Mouse (Mus musculus) mammary gland, adult 2 months (tissue): ENCODE measurements around the gene Zfp524. TPM values are rescaled to one million over a fixed set of nuclear protein-coding genes. Genes with fewer than 3 reads are reported as not detected.

Experiments
- polyA plus RNA-seq: library from polyadenylated mRNA; depleted of rRNA; stranded (reverse); fragments of >200 nt; gene quantifications from 2 replicates; pipeline ENCODE4 v1.2.3, GENCODE M21; 2012; ENCODE audit warnings: low replicate concordance; rRNA removed

Zfp524 gene
- 35.2 and 68.4 TPM in 2 replicates for polyA plus RNA-seq

GRCm38 (mm10) chr7:5014251-5015117, at the start of gene Zfp524, which contains the start of gene Fiz1:
Zfp524 (plus strand) TSS chr7:5014415.
Fiz1 (minus strand) TSS chr7:5014697.

GRCm38 (mm10) chr7:4971068-4971467, 43.1 kb upstream of the Zfp524 start, which contains the start of gene Sbk3:
Sbk3 (minus strand) TSS chr7:4971168.

GRCm38 (mm10) chr7:4996003-4996895, 18.0 kb upstream of the Zfp524 start, which contains the start of gene Zfp579:
Zfp579 (minus strand) TSS chr7:4996158.

GRCm38 (mm10) chr7:5015118-5016001, 1.1 kb downstream of the Zfp524 start, which contains the start of gene Gm44973:
Gm44973 (plus strand) TSS chr7:5015496.

GRCm38 (mm10) chr7:5020000-5020681, 5.9 kb downstream of the Zfp524 start, which contains the start of the genes Zfp865 and Ccdc106:
Zfp865 (plus strand) TSS chr7:5020376.
Ccdc106 (plus strand) TSS chr7:5020553.

GRCm38 (mm10) chr7:5033818-5034217, 19.6 kb downstream of the Zfp524 start, which contains the start of gene 4632433K11Rik:
4632433K11Rik (plus strand) TSS chr7:5034118.

GRCm38 (mm10) chr7:5038109-5038732, 24.0 kb downstream of the Zfp524 start, which contains the start of gene Zfp784:
Zfp784 (minus strand) TSS chr7:5038446.

GRCm38 (mm10) chr7:5051193-5052192, 37.3 kb downstream of the Zfp524 start, which contains the start of gene Zfp580:
Zfp580 (plus strand) TSS chr7:5051538.

GRCm38 (mm10) chr7:5061774-5062359, 47.7 kb downstream of the Zfp524 start, which contains the start of gene U2af2:
U2af2 (plus strand) TSS chr7:5062143.

Other genes starting within 250 kb of the Zfp524 start
- gene Fam71e2, start 243.1 kb upstream of the Zfp524 start, polyA plus RNA-seq = 0.10 TPM in 1 of 2 replicates, not detected in the other
- 0.36 and 0.78 TPM in 2 replicates for gene Il11, start 231.6 kb upstream of the Zfp524 start, polyA plus RNA-seq
- not detected in 2 replicates for gene Tmem190, start 231.5 kb upstream of the Zfp524 start, polyA plus RNA-seq
- gene Tmem238, start 224.8 kb upstream of the Zfp524 start, polyA plus RNA-seq = 18.4 and 84.5 TPM in 2 replicates
- 252 and 384 TPM in 2 replicates for gene Rpl28, start 221.5 kb upstream of the Zfp524 start, polyA plus RNA-seq
- gene Ube2s, start 201.8 kb upstream of the Zfp524 start, polyA plus RNA-seq = 193 and 283 TPM in 2 replicates
- gene Shisa7, start 169.7 kb upstream of the Zfp524 start, polyA plus RNA-seq = 0.54 and 1.0 TPM in 2 replicates
- 39.7 and 42.5 TPM in 2 replicates for gene Isoc2b, start 144.2 kb upstream of the Zfp524 start, polyA plus RNA-seq
- 45.1 and 54.4 TPM in 2 replicates for gene Isoc2a, start 137.3 kb upstream of the Zfp524 start, polyA plus RNA-seq
- 0.17 and 0.85 TPM in 2 replicates for gene Gm36210, start 107.9 kb upstream of the Zfp524 start, polyA plus RNA-seq
- 15.7 and 34.3 TPM in 2 replicates for gene Zfp628, start 99.2 kb upstream of the Zfp524 start, polyA plus RNA-seq
- gene Nat14, start 92.4 kb upstream of the Zfp524 start, polyA plus RNA-seq = 2.9 and 7.1 TPM in 2 replicates
- 17.9 and 19.0 TPM in 2 replicates for gene Ssc5d, start 88.6 kb upstream of the Zfp524 start, polyA plus RNA-seq
- 3.7 and 91.9 TPM in 2 replicates for gene Sbk2, start 50.0 kb upstream of the Zfp524 start, polyA plus RNA-seq
- 0.25 and 1.3 TPM in 2 replicates for gene Sbk3, start 43.2 kb upstream of the Zfp524 start, polyA plus RNA-seq
- gene Zfp579, start 18.3 kb upstream of the Zfp524 start, polyA plus RNA-seq = 72.4 and 81.0 TPM in 2 replicates
- gene Fiz1, start 282 bp downstream of the Zfp524 start, polyA plus RNA-seq = 34.7 and 40.0 TPM in 2 replicates
- gene Gm44973, start 1.1 kb downstream of the Zfp524 start, polyA plus RNA-seq = not detected in 2 replicates
- gene Zfp865, start 6.0 kb downstream of the Zfp524 start, polyA plus RNA-seq = 33.5 and 79.1 TPM in 2 replicates
- gene Ccdc106, start 6.1 kb downstream of the Zfp524 start, polyA plus RNA-seq = 1.5 and 3.1 TPM in 2 replicates
- not detected in 2 replicates for gene 4632433K11Rik, start 19.7 kb downstream of the Zfp524 start, polyA plus RNA-seq
- gene Zfp784, start 24.0 kb downstream of the Zfp524 start, polyA plus RNA-seq = 4.6 and 5.6 TPM in 2 replicates
- gene Zfp580, start 37.1 kb downstream of the Zfp524 start, polyA plus RNA-seq = 19.3 and 35.9 TPM in 2 replicates
- 156 and 169 TPM in 2 replicates for gene U2af2, start 47.7 kb downstream of the Zfp524 start, polyA plus RNA-seq
- gene Epn1, start 65.8 kb downstream of the Zfp524 start, polyA plus RNA-seq = 168 and 263 TPM in 2 replicates
- gene Rfpl4, start 102.5 kb downstream of the Zfp524 start, polyA plus RNA-seq = not detected in 2 replicates
- gene Rasl2-9, start 111.5 kb downstream of the Zfp524 start, polyA plus RNA-seq = 0.84 and 0.93 TPM in 2 replicates
- gene Vmn1r55, start 135.3 kb downstream of the Zfp524 start, polyA plus RNA-seq = not detected in 2 replicates
- not detected in 2 replicates for gene Vmn1r56, start 182.3 kb downstream of the Zfp524 start, polyA plus RNA-seq
- gene Vmn1r57, start 204.1 kb downstream of the Zfp524 start, polyA plus RNA-seq = not detected in 2 replicates